Mouse (Mus musculus): ENCODE data around the gene Zswim2.

DNA sequence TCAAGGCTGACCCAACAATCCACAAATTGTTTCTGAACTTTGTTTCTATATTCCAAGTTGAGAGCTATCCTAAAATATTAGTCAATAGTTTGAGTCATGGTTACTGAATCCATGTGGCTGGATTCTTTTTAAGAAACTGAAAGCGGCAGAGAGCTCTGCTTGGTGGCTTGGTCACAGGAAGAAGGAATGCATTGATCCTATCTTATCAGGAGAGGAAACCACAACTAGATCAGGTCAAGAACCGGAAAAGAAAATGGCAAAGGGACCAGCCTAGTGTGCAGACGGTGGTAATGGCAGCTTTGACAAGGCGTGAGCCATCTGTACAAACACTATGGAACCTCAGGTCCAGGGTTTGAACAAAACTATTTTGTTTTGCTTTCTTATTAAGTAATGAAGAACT lies 764 bp upstream of the Zswim2 start:
- TF ChIP-seq CTCF (IDR thresholded peaks at IDR 0.05), result no peak
- no peak for TF ChIP-seq EP300 (IDR thresholded peaks at IDR 0.05)
